Mouse (Mus musculus) heart, embryonic 14.5 days (tissue): ENCODE results near the gene Pfkfb3. TPM values are rescaled to one million over a fixed set of nuclear protein-coding genes. Genes with fewer than 3 reads are reported as not detected.

Experiments used
- ATAC-seq: fragments of 200-750 bp; cut with Nextera tagmentation; 2 replicates; pipeline ENCODE4 v1.8.0; 2017; ENCODE audit warnings: low read depth, moderate TSS enrichment; ENCODE audit not compliant: insufficient number of reproducible peaks, insufficient read depth, low FRiP score
- H3K27ac ChIP-seq, 2 experiments: fragments of 200-500 bp in 1 of 2; fragments of 300-500 bp in 1 of 2; sonication (generic) in 1 of 2; replicated peaks in 1 of 2; 2 replicates each; pipeline ENCODE4 v1.5.1; 2012 to 2014; ENCODE audit warnings: low read depth in 2 of 2, low read length in 2 of 2, control low read depth in 1 of 2, mild to moderate bottlenecking in 1 of 2, mixed read lengths in 1 of 2; ENCODE audit not compliant: control insufficient read depth in 1 of 2, insufficient read depth in 1 of 2
- H3K27me3 ChIP-seq: fragments of 300-500 bp; sonication (generic); 2 replicates; pipeline ENCODE4 v1.6.1; 2014; ENCODE audit warnings: mild to moderate bottlenecking, low read length, control low read depth; ENCODE audit not compliant: control insufficient read depth, insufficient read depth
- H3K36me3 ChIP-seq: fragments of 300-500 bp; sonication (generic); 2 replicates; pipeline ENCODE4 v1.6.1; 2014; ENCODE audit warnings: mild to moderate bottlenecking, control low read depth, low read length, mixed read lengths; ENCODE audit not compliant: control insufficient read depth, insufficient read depth
- H3K4me1 ChIP-seq, 2 experiments: fragments of 200-500 bp in 1 of 2; fragments of 300-500 bp in 1 of 2; sonication (generic) in 1 of 2; 2 replicates each; pipeline ENCODE4 v1.6.1; 2012 to 2014; ENCODE audit warnings: low read length in 2 of 2, control low read depth in 1 of 2, mixed read lengths in 1 of 2; ENCODE audit not compliant: control insufficient read depth in 2 of 2, insufficient read depth in 2 of 2
- H3K4me2 ChIP-seq: fragments of 300-500 bp; sonication (generic); 2 replicates; pipeline ENCODE4 v1.6.1; 2014; ENCODE audit warnings: mild to moderate bottlenecking, low read length
- H3K4me3 ChIP-seq, 2 experiments: fragments of 200-500 bp in 1 of 2; fragments of 300-500 bp in 1 of 2; sonication (generic) in 1 of 2; 2 replicates each; pipeline ENCODE4 v1.5.1; 2012 to 2014; ENCODE audit warnings: low read length in 2 of 2, mild to moderate bottlenecking in 2 of 2, control low read depth in 1 of 2, low read depth in 1 of 2, moderate library complexity in 1 of 2; ENCODE audit not compliant: control insufficient read depth in 1 of 2, insufficient read depth in 1 of 2
- H3K9ac ChIP-seq: fragments of 300-500 bp; sonication (generic); 2 replicates; pipeline ENCODE4 v1.6.1; 2014; ENCODE audit warnings: mild to moderate bottlenecking, low read length
- H3K9me3 ChIP-seq: fragments of 300-500 bp; sonication (generic); 2 replicates; pipeline ENCODE4 v1.6.1; 2016; ENCODE audit warnings: low read length, control low read depth; ENCODE audit not compliant: control insufficient read depth
- WGBS: fragments of 180-500 bp; shearing (Covaris S2); extraction: QIAGEN DNeasy Blood & Tissue Kit; methylation state at CpG from one replicate; pipeline ENCODE4 v1.1.7; 2014; 5-methylcytosine and 5-hydroxymethylcytosine counted together
- polyA plus RNA-seq: library from polyadenylated mRNA; unstranded; fragments of >200 nt; fragmentation: Nextera tagmentation; extraction: Ambion mirVana; gene quantifications from 2 replicates; pipeline ENCODE4 v1.2.1, GENCODE M21; 2014

The Pfkfb3 gene
- polyA plus RNA-seq, 1 experiment from 2014 or later = 11.6 TPM

DNA sequence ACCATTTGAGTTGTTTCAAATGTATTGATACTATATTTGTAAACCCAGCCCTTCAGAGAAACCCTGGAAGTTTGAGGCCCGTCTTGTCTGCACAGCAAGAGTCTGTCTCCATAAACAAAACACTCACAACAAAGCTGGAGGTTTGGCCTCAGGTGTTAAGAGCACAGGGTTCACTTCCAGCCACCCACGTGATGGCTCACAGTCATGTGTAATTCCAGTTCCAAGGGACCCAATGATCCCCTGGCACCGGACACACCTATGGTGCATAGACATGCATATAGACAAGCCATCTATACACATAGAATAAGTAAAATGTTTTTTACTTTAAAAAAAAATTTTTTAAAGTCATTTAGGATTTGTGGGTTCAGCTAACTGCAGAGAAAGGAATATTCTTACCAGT lies 108.2 kb downstream of the Pfkfb3 start:
- Histone ChIP-seq H3K27me3 (no peaks in the 10 kb centered on the region), H3K36me3 (no peaks in the 10 kb centered on the region), H3K9ac (no peak overlapping the region), H3K4me1 (no peaks in the 10 kb centered on the region), H3K4me3 (no peak overlapping the region), H3K27ac (no peak overlapping the region), H3K4me2 (no peak overlapping the region), H3K9me3 (no peaks in the 10 kb centered on the region)
- ATAC-seq = no peak
- 85% methylated on average over 3 of the region's 3 CpGs for WGBS

GRCm38 (mm10) chr2:11441864-11442263 lies 112.0 kb downstream of the Pfkfb3 start:
- 43% methylated on average over 4 of the region's 4 CpGs for WGBS
- Histone ChIP-seq H3K36me3 (no peaks in the 10 kb centered on the region), H3K27me3 (no peaks in the 10 kb centered on the region), H3K9ac (no peak overlapping the region), H3K9me3 (no peaks in the 10 kb centered on the region), H3K27ac (no peak overlapping the region), H3K4me1 (no peaks in the 10 kb centered on the region), H3K4me2 (no peak overlapping the region), H3K4me3 (no peak overlapping the region)
- ATAC-seq = no peak

GRCm38 (mm10) chr2:11438231-11438954 lies 115.5 kb downstream of the Pfkfb3 start:
- Histone ChIP-seq H3K36me3 (no peaks in the 10 kb centered on the region), H3K4me1 (no peaks in the 10 kb centered on the region), H3K27ac (no peak overlapping the region), H3K9ac (no peak overlapping the region), H3K27me3 (no peaks in the 10 kb centered on the region), H3K4me3 (no peak overlapping the region), H3K4me2 (no peak overlapping the region), H3K9me3 (no peaks in the 10 kb centered on the region)
- WGBS = 80% methylated on average over 12 of the region's 12 CpGs
- no peak for ATAC-seq

DNA sequence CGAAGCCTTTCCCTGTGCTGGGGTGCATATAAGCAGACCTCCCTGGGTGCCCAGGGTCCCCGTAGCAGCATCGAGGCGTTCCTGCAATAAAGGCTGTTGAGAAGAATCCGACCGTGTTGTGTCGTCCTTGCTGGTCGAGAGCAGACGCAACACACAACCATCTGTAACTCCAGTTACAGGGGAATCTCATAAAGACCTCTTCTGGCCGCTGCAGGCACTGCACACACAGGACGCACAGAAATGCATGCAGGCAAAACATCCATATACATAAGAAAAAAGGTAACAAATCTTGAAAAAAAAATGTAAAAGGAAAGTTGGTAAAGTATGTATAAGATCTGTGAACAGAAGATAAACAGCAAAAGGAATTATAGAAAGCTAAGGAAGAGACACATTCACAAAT lies 117.5 kb downstream of the Pfkfb3 start:
- Histone ChIP-seq H3K4me1 (no peaks in the 10 kb centered on the region), H3K4me3 (no peak overlapping the region), H3K9me3 (no peaks in the 10 kb centered on the region), H3K36me3 (no peaks in the 10 kb centered on the region), H3K9ac (no peak overlapping the region), H3K27ac (no peak overlapping the region), H3K4me2 (no peak overlapping the region), H3K27me3 (no peaks in the 10 kb centered on the region)
- ATAC-seq = no peak
- 92% methylated on average over 11 of the region's 11 CpGs for WGBS

DNA sequence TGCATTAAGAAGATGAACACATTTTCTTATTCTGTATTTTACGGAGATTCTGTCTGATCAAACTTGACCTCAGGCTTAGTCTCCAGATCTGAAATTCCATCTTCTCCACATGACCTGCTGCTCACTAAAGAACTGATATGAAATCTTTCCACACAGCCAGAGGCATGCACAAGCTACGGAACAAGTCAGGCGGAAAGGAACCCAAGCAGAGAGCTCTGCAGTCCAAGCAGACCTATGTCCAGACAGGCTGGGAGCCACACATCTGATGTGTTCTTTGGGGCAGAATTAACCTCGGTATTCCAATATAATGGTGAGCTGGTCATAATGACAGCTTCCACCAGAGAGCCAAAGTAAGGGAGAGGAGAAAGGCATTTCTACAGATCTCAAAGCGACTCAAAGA lies 120.5 kb downstream of the Pfkfb3 start:
- Histone ChIP-seq H3K4me2 (no peak overlapping the region), H3K27me3 (no peaks in the 10 kb centered on the region), H3K4me1 (peaks cover 8 to 14% of the 10 kb centered on the region in 2 experiments), H3K27ac (no peak overlapping the region), H3K36me3 (no peaks in the 10 kb centered on the region), H3K9ac (no peak overlapping the region), H3K4me3 (no peak overlapping the region), H3K9me3 (no peaks in the 10 kb centered on the region)
- ATAC-seq = no peak
- 78% methylated on average over 5 of the region's 5 CpGs for WGBS

DNA sequence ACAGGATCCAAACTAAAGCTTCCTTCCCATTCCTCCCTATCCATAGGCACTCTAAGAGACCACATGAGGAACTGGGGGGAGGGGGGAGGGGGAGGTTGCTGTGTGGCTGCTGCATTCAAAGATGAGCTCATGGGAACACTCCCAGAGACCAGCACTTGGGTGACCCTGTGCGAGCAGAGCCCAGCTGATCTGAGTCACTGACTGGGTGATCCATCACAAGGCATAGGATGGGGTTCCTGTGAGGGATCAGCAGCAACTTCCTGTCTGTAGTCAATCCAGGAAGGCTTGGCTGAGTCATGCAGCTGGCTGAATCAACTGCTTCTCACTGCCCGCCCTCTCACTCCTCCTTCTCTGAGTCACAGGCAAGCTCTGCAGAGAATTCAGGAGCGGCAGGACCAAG lies 124.3 kb downstream of the Pfkfb3 start:
- Histone ChIP-seq H3K9me3 (no peaks in the 10 kb centered on the region), H3K4me1 (peaks cover 8 to 18% of the 10 kb centered on the region in 2 experiments), H3K27me3 (no peaks in the 10 kb centered on the region), H3K9ac (no peak overlapping the region), H3K27ac (peak overlapping the region; percentile 43 to 58; a peak in 2 of 4 replicates), H3K4me2 (no peak overlapping the region), H3K4me3 (no peak overlapping the region), H3K36me3 (no peaks in the 10 kb centered on the region)
- WGBS = 5% methylated on average over 3 of the region's 3 CpGs
- peak; percentile 86 for ATAC-seq

DNA sequence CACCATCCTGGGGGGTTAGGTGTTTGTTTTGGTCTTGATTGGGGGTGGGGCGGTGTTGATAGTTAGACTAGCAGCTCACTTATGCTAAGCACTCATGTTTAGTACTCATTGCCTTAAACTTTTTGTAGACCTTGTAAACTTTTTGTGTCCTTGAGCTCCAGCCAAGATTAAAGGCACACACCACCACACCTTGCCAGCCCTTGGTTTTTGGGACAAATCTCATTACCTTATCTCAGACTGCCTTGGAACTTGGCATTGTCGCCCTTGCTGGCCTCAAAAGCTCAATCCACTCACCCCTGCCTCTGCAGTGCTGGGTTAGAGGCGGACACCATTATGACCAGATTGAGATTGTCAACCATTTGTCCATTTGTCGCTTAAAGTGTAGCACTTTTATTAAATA lies 125.3 kb downstream of the Pfkfb3 start:
- Histone ChIP-seq H3K27me3 (no peaks in the 10 kb centered on the region), H3K4me2 (no peak overlapping the region), H3K36me3 (no peaks in the 10 kb centered on the region), H3K9me3 (no peaks in the 10 kb centered on the region), H3K4me3 (no peak overlapping the region), H3K27ac (peak overlapping the region in 1 of 2 experiments; percentile 58; a peak in 1 of 4 replicates), H3K4me1 (peaks cover 8 to 18% of the 10 kb centered on the region in 2 experiments), H3K9ac (no peak overlapping the region)
- ATAC-seq = no peak
- WGBS = 77% methylated on average over 4 of the region's 4 CpGs

DNA sequence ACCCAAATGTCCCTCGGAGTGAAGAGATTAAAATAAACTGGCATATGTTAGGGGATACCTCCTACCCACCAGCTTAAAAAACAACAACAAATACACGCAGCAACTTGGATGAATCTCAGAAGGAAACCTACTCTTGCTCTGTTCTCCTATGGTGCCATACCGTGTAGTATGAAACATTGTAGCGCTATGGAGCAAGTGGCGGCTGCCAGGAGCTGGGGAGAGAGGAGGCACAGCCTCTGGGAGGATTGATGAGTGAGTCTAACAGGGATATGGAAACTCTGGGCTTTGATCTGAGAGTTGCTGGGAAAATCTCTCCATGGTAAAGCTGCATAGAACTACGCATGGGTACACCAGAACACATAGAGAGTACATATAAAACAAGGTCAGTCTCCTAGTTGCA lies 126.3 kb downstream of the Pfkfb3 start:
- no peak overlapping the region for H3K4me3 ChIP-seq
- no peak for ATAC-seq
- WGBS = 86% methylated on average over 6 of the region's 6 CpGs
- no peak overlapping the region for H3K27ac ChIP-seq
- H3K9me3 ChIP-seq = no peaks in the 10 kb centered on the region
- no peak overlapping the region for H3K9ac ChIP-seq
- peaks cover 8 to 18% of the 10 kb centered on the region in 2 experiments for H3K4me1 ChIP-seq
- no peaks in the 10 kb centered on the region for H3K27me3 ChIP-seq
- H3K36me3 ChIP-seq = no peaks in the 10 kb centered on the region
- no peak overlapping the region for H3K4me2 ChIP-seq
